Mouse (Mus musculus): Measurements from ENCODE around the gene Capza2.

Gene Capza2

DNA sequence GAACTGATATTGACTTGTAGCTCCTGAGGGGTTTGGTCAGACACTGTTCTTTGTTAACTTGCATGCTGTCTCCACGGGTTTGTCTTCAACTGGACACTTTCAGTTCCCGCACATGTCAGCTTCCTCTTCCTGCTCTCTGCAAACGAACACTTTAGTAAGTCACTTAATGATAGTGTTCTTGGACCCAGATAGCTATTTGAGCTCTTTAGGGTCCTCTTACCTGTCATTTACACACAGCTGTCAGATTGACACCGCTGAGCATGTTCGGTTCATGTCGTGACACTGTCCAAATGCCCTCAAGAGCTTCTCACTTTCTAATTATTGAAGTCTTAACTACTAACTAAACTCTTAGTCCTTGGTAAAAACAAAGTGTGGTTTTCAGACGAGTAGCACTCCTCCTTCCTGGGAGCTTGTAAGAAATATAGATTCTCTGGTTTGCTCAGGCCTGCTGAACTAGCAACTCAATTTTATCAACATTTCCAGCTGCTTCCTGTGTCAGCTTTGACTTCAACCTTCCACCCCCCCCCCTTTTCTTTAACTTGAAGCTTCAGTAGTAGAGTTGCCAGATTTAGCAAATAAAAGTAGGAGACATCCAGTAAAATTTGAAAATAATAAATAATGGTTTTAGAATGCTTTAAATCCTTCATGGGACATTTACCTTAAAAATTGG lies at the start of gene Capza2:
Gene Capza2 (plus strand): TSS at position 620 of the 670 bp plus-strand sequence.
- DNase-seq (ENCODE audit: extremely low spot score), result no peak

DNA sequence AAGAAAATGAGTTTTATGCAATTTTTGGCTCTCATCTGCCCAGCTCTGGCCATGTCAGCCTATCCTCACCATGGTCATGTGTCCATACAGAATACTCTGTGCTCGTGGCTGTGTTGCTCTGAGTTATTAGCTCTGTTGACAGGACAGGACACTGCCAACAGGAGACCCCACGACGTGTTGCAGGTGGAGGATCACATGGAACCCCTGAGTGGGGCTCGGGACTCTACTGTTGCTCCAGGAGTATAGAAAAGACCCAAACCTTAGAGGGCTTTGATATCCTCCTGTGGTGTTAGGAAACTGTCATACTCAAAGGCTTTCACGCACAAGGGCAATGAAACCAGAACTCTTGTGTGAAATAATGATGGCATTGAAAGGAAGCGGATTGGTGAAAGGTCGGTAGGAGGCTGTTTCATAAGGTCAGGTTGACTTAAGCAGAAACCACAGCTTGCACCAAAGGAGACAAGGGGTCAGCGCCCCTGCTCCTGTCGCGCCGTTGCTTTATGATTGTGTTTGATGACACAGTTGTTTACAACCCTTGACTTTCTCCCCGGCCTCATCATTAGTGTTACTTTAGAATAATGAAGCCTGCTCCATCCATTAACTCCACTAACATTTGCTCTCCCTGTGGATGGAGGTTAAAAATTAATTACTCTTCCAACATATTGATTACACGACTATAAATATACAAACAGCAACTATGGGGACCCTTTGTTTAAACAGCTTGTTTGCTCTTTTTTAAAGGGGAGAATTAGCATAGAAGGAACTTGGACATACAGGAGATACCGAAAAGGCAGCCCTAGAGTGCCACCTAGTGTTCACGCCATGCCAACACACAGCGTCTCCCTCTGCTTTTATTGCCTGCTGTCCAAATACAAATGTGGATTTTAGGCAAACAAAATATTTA lies 46.7 kb upstream of the Capza2 start:
- peak; percentile 77 for DNase-seq (ENCODE audit: extremely low spot score)

DNA sequence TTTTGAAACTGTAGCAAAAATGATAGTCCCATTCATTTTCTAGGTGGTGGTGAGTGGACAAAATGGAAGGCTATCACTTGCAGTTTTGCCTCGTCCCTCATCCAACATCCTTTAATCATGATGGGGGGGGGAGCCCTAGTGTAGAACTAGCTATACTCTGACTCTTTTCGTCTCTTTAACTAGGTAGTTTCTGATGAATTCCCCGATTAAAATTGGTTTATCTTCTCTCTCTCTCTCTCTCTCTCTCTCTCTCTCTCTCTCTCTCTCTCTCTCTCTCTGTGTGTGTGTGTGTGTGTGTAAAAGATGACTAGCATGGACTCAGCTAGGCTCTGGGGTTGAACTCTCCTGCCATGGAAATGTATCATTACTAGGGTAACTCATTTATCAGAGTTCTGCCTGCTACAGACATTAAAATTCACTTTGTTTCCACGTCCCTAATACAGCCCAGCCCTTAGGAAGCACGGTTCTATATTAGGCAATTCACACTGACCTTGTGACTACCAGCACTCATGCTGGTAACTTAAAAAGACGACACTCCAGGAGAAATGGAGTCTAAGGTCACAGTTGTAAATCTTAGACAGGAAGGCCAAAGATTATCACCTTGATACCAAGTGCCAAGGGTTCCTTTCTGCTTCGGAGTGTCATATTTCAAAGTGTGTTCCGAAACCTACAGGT lies 45.9 kb upstream of the Capza2 start:
- no peak for DNase-seq (ENCODE audit: extremely low spot score)

DNA sequence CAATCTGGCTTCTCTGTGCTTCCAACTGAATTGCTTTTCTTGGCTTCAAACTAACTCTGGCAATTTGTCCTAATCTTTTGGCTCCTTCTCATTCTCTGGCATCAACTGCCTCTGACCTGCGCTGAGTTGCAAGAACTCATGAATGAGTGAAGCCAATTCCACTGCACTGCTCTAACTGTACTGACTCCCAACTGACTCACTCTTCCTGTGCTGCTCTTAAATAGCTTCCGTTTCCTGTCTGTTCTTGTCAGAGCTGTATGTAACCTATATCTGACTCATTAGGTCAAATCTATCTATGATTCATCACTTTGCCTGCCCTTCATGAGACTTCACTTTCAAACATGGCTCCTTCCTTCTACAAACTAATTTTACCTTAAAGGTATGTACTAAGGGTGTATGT lies 42.1 kb upstream of the Capza2 start:
- no peak for DNase-seq (ENCODE audit: extremely low spot score)

DNA sequence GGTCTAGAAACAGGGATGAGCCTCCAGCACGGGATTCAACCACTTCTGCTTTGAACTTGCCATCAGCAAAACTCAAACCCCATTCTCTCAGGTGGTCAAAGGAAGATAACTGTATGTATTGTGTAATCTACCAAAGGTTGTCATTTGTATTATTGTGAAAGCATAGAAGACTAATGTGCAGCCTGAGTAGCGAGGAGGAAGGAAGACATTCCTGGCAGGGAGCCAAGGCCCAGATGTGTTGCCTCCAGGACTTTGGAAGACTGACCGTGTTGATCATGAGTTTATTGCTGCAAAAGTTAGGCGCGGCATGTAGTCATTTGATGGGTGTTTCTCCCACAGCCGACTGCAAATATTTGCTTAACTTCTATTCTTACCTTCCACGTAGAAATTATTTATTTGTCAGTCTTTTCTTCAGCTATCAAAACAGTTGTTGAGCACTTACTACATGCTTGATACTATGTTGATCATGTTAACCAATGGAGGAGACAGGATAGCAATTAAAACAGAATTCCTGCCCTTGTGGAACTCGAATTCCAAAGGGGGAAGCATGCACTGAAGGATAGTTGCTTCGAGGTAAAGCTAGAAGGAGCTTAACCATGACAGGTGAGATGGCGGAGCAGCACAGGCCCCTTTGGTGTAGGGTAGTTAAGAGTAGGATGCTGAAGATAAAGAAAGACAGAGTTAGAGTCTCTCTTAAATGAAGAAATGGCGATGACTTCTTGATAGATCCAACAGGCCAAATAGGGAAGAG lies 40.1 kb upstream of the Capza2 start:
- no peak for DNase-seq (ENCODE audit: extremely low spot score)

DNA sequence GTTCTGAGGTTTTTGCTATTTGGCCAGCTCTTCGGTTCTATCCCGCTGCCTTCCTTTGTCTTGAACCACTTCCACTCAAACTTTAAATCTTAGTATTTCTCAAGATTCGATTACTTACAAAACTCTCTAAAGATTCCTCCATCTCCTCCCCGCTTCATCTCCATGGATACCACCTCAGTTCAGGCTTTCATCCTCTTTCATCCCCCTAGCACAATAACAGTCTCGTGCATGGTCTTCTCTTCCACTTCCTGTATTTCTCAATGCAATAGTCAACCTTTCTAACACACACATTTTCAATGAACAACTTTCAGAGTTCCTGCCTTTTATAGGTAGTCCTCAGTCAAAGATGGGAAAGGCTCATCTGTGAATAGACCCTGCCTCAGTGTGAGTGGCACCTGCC lies 36.7 kb upstream of the Capza2 start:
- no peak for DNase-seq (ENCODE audit: extremely low spot score)

DNA sequence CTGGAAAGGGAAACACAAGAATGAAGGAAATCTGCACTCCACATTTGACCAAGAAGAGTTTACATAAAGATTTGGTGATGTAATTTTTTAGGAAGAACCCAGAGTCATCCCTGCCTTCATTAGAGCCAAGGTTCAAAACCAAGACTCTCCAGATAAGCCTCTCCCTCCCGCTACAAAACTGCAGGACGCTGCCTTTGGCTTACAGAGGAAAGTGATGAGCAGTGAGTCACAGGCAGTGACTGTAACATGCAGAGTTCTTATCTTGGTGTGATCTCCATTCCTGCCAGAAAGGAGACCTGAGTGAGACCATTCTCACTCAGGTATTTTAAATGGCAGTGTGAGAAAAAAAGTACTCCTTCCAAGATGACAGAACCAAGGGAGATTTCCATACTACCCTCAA lies 34.5 kb upstream of the Capza2 start:
- no peak for DNase-seq (ENCODE audit: extremely low spot score)

DNA sequence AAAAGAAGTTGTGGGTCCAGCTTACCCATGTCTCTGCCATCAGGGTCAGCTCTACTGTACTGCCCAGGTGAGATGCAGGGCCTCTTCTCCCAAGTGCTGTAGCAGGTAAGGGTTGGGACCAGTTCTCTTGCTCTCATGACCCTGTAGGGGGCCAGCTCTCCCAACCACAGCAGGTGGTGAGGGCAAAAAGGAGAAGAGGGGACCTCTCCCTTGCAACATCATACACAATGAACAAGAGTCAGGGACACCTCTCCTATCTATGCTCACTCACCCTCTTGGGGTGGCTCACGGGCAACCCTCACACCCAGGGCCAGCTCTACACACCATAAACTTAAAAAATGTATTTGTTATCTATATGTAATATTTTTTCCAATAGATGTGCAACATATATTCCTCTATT lies 29.1 kb upstream of the Capza2 start:
- DNase-seq (ENCODE audit: extremely low spot score), result no peak

DNA sequence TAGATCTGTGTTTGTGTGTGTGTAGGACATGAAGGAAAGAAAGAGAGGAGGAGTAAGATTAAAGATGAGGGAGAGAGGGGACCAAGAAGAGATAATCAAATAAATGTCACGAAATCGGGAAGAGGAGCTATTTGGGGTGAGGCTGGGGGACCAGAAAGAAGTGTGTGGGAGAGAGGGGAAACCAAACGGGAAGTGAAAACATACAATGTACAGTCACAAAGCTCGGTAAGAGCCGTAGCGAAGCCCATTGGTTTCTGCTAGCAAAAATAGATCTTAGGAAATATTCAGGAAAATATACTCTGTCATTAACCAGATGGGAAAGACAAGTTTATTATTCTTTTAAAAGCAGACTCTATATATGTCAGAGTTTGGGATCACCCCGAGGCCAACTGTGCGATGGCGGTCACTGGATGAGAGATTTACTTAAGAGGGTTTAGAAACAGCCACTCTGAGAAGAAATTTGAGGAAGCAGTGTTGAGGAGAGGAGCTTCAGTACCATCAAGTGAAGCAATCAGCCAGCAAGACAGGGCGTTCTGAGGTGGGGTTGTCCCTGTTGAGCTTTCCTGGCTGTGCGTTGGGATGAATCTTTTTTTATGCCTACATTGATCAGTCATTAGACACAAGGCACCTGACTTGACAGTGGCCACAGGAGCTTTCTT lies 24.6 kb upstream of the Capza2 start:
- DNase-seq (ENCODE audit: extremely low spot score), result no peak

DNA sequence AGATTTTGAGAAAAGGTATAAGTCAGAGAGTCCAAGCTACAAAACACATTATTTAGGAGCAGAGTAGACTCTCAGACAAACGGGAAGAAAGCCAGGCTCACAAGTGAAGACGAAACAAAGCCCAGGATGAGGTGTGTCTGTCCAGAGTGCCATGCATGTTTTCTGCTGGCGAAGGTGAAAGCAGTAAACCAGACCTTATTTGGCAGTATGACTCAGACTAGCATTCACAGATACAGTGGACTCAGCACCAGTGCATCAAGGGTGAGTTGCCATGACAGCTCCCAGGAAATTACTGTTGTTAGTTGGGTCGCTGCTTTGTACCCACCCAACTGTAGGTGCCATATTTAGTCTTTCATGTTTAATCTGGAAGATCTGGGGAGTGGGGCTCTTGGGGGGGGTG lies 23.4 kb upstream of the Capza2 start:
- no peak for DNase-seq (ENCODE audit: extremely low spot score)

DNA sequence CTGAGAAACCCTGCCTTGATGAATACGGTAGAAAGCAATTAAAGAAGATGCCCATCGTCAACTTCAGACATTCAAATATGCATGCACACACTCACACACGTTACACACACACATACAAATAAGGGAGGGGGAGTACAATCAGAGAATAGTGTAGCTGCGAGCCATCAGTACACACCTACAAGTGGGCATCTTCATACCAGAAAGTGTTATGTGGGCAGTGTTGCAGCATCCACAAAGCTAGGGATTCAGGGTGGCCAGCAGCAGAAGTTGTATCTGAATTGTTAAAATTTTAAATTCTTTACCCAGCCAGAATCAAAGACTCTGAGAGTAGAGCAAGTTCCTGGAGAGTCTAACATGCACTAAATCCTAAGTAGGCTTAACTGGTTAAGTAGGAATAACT lies 15.2 kb upstream of the Capza2 start:
- no peak for DNase-seq (ENCODE audit: extremely low spot score)

DNA sequence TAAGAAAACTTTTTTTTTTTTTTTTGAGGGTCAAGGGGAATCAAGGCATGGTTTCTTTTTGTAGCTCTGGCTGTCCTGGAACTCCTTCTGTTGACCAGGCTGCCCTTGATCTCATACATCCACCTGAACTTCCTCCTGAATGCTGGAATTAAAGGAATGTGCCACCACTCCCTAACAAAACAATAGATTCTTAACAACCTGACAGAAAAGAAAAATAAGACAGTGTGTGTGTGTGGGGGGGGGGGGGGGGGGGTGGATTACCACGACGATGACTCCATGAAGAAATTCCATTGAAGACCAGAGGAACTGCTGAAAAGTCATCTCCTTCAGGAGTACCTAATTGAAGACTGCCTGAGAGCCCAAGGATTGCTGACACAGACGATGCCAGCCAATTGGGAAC lies 14.6 kb upstream of the Capza2 start:
- DNase-seq (ENCODE audit: extremely low spot score), result no peak

DNA sequence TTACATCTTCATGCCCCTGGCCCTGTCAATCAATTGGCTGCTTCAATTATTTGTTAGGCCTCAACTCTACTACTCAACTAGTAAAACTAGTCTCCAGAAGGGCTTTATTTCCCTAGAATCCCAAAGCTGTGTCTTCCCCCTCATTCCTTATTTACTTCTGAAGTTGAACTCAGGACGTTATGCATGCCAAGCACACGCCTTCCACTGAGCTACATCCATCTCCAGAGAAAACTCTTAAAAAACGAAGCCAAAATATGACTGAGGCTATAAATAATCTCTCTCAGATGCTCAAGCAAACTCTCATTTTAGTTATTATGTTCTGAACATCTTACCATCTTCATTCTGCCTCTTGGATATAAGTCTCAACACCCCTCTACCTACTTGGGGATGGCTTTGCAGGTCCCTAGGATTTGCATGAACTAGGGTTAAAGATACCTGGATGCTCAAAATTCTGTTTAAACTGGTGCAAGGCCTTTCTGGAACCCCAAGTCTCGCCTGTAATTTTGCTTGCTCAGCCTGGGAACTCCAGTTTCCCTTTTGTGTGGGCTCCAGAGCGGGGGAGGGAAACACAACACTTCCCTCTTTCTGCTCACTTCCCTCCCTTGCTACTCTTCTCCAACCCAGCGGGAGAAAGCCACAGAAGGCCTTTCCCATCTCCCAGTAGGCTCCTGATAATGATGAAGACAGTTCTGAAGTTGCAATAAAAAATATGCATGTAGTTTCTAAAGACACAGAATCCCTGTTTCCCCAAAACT lies 7.2 kb upstream of the Capza2 start:
- DNase-seq (ENCODE audit: extremely low spot score), result no peak

DNA sequence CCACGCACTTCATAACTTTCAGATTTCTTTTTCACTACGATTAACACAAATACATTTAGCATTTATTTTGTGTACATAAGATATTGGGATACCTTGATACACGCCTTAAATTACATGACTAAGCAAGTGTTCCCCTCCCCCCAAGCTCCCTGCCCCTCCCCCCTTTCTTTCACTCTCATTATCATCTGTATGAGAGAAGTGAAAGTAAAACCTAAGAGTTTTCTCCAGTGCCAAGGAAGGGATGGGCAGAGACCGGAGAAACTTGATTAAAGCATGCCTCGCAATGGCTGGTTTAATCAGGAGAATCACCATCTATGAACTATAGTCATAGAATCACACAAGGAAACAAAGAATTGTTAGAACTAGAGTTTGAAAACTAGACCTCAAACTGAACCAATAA lies 6.3 kb upstream of the Capza2 start:
- no peak for DNase-seq (ENCODE audit: extremely low spot score)

DNA sequence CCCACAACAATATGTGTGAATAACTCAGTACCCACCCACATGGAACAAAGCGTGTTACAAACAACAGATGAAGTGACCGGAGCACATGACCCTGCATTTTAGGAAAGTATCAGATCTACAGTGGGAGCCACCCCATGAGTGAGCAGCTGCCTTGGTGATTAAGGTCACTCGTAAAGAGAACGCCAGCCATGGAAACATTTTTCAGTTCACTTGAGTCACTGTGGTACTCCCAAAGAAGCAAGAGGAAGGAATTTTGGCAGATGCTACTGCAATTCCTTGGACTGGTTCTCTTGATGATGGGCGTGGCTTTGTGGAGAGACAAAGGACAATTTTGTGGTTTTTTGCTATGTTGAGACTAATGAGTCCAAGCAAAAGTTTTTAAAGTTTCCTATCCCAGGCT lies 4.4 kb upstream of the Capza2 start:
- no peak for DNase-seq (ENCODE audit: extremely low spot score)

DNA sequence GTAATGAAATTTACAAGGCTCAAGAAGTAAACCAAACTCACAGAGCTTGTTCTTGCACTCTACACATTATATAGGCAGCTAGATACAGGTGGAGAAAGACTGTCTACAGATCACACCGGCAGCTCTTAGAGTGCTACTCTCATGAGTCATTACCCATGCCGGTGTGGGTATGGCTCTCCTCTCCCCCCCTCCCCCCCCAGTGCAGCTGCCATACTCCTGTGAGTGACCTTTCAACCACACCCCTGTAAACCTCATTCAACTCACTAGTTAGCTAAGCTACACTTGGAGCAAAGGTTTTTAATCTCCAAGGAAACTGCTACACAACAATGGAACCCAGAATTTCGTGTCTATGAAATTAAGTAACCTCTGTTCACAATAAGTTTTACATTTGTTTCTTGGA lies 2.2 kb upstream of the Capza2 start:
- no peak for DNase-seq (ENCODE audit: extremely low spot score)

DNA sequence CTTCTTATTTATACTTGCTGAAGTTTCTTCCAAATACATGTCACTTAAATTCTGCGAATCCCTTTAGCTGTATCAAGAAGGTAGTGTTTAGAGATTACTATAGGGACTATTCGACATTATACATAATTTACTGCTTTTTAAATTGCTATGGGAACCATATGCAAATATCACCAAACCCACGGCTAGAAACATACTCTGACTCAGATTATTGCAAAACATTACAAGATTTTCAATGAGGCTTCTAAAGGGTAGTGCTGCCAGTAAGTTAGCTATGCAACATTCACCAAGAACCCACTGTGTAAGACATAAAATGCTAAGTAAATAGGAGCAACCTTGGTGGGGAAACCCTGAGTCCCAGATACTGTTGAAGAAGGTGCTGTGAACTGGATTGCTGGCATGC lies 1.0 kb upstream of the Capza2 start:
- DNase-seq (ENCODE audit: extremely low spot score), result no peak

DNA sequence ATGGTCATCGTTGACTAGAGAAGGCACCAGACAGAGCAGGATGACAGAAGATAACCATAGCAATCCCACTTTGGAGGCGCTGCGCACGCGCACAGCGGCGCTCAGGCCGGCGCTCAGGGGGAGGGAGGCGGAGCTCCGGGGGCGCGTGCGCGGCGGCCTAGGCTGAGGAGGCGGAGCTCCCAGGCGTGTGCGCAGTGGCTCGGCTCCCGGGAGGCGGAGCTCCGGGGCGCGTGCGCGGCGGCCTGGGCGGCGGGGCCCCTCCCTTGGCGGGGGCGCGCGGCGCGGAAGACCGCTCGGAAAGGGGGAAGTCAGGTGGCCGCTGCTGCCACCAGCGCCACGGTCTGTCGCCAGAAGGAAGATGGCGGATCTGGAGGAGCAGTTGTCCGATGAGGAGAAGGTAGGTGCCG lies 733 bp downstream of the Capza2 start:
- DNase-seq (ENCODE audit: extremely low spot score), result peak; percentile 93

DNA sequence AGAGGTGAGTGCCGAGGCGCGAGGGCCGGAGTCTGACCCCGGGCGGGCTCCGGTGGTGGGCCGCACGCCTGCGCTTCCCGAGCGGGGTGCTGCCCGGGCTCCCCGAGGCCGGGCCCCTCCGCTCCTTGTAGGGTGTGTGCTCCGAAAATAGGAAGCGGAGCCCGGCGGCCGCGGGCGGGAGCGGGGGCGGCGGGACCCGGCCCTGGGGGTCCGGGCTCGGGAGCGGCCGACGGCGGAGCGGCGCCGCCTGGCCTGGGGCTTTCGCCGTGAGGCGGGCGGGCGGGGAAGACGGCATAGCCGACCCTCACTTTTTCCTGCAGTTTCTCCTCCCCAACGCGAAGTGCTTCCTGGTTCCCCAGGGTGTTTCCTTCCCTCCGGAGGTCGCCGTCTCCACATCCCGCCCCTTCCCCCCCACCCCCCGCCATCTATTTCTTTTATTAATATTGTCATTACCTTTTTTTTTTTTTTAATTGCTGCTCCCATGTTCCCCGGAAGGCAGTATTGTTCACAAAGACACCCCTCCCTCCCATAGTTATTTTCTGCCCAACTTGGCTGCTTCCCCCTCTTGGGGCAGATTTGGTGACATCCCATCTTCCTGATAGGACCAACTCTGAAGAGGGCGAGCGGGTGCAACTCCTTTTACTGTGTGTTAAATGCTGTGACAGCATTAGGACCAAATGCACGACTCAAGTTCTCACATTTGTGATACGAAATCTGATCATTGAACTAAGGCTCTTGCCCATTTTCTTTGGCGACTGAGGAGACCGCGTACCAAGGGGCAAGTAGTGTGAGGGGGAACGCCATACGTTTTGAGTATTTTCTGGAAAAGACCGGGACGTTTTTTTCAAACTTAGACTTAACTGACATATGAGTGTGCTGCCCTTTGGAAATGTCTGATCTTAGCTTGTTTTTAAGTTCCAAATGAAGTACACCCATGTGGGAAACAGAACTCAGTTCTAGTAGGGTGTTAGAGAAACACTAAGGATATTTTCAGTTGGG lies 1.5 kb downstream of the Capza2 start:
- DNase-seq (ENCODE audit: extremely low spot score), result peak; percentile 46

DNA sequence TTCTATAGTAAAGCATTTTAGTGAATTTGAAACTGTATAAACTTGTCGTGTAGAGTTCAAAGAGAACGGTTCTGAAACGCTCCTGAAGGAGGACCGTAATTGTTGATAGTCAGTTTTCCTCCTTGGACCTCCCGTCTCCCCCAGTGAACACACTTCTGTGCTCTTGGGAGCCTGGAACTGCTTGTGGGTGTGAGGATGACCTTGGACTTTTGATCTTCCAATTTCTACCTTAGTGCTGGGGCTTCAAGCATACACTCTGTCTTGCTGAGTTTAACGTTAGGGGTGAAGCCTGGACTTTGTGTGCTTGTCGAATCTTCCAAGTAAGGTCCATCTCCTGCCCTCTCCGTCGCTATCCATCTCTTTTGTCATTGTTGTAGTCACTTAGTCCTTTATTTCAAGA lies 4.0 kb downstream of the Capza2 start:
- DNase-seq (ENCODE audit: extremely low spot score), result no peak

Data from embryo, embryonic 9.5 days (tissue).